Mouse (Mus musculus): Measurements from ENCODE around the gene Ksr1.

Gene Ksr1

GRCm38 (mm10) chr11:78980083-78980634 is 166.0 kb downstream of the Ksr1 start:
- DNase-seq (ENCODE audit: low spot score), result no peak

GRCm38 (mm10) chr11:78978176-78979019 is 167.8 kb downstream of the Ksr1 start:
- DNase-seq (ENCODE audit: low spot score), result no peak

DNA sequence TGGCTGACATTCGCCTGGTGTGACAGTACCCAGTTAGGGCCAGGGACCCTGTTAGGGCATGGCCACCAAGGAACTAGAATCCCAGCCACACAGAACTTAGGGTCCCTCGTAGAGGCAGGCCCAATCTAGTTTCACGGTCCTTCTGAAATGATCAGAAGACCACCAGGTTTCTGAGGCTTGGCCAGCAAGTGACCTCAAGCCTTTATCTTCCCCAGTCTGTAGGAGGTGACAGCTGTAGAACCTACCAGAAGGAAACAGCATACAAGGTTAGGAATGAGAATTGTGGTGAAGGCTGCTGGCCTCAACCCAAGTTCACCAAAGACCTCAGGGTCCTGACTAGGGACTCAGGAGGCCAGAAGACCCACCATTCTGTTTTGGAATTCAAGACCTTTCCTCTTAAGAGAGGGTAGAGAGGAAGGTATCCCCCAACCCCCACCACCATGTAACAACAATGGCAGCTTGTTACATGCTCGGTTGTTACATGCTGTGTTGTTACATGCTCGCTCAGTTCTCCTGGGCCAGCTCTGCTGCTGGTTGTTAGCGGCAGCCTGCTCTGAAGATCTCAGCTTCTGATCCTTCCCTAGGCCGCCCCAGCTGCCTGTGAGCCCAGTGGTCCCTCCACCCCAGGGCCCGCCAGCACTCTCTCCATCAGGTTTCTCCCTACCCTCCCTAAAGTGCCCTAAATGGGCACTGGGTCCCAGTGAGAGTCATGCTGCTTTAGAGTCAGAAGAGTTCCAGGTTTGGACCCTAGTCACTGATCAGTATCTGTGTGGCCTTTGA is 169.3 kb downstream of the Ksr1 start:
- DNase-seq (ENCODE audit: low spot score), result no peak

- DNase-seq (ENCODE audit: low spot score), result peak; percentile 24
Observed at GRCm38 (mm10) chr11:78973381-78974150, 172.6 kb downstream of the Ksr1 start.

- no peak for DNase-seq (ENCODE audit: low spot score)
Observed at GRCm38 (mm10) chr11:78972811-78973351, 173.3 kb downstream of the Ksr1 start.

DNA sequence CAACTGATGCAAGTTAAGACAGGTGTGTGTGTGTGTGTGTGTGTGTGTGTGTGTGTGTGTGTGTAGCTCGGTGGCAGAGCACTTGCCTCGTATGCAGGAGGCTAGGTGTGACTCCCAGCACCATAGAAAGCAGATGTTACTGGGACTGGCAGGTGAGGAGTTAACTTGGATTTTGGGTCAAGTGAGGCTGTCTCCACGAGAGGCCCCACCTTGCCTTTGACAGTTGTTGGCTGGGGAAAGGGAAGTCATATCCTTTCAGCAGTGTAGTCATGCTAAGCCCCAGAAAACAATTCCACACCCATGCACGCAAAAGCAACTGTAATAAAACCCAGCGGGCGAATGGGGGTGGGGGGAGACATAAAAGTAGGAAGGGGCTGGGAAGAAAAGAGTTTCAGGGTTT is 173.9 kb downstream of the Ksr1 start:
- DNase-seq (ENCODE audit: low spot score), result no peak

- no peak for DNase-seq (ENCODE audit: low spot score)
Observed at GRCm38 (mm10) chr11:78971746-78972145, 174.5 kb downstream of the Ksr1 start.

- DNase-seq (ENCODE audit: low spot score), result no peak
Observed at GRCm38 (mm10) chr11:78971096-78971495, 175.1 kb downstream of the Ksr1 start.

- no peak for DNase-seq (ENCODE audit: low spot score)
Observed at GRCm38 (mm10) chr11:78968121-78968520, 178.1 kb downstream of the Ksr1 start.

DNA sequence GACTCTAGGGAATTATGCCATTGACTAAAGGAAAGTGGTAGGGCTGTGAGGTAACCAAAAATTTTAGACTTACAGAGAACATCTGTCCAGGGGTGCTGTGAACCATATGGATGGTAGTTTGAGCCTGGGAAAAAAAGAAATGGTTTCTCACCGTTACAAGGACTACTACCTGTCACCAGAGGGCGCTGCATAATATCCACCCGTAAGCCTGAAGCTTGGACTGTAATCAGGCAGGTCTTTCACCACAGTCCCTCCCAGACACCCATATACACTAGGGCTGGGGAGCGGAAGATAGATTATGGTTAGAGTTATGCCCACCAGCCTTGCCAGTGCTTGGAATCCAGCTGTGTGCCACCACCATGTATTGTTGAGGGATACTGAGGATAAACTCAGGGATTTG is 178.8 kb downstream of the Ksr1 start:
- DNase-seq (ENCODE audit: low spot score), result no peak

Data from ovary, postnatal 36 days (tissue).